Mouse (Mus musculus): ENCODE measurements at regions not wholly inside any gene's neighbourhood (a gene's known extent, or its start where the extent isn't known, plus 50 kb on each side); places are given as distances from the start of the nearest gene placed in this dataset.

- Histone ChIP-seq H3K4me3 (replicated peaks in 1 of 3; ENCODE audit: low read depth in 2 of 3, low read length in 2 of 3, poor library complexity in 1 of 3) (no peak overlapping the region), H3K27me3 (replicated peaks) (no peaks in the 10 kb centered on the region), H3K4me2 (ENCODE audit: insufficient read depth, low read depth, poor library complexity, severe bottlenecking) (no peak overlapping the region), H3K9me3 (replicated peaks; ENCODE audit: low read length) (no peaks in the 10 kb centered on the region), H3K79me2 (replicated peaks; ENCODE audit: control insufficient read depth, extremely low read depth, insufficient read depth, poor library complexity, severe bottlenecking) (no peaks in the 10 kb centered on the region), H3K27ac (ENCODE audit: insufficient read depth, low read depth) (no peak overlapping the region), H3K9ac (ENCODE audit: insufficient read depth, low read depth) (no peak overlapping the region), H3K36me3 (replicated peaks in 1 of 2; ENCODE audit: control insufficient read depth in 1 of 2, insufficient read depth in 1 of 2, low read length in 1 of 2) (no peaks in the 10 kb centered on the region), H3K4me1 (ENCODE audit: control insufficient read depth in 1 of 2, insufficient read depth in 2 of 2) (no peaks in the 10 kb centered on the region)
- TF ChIP-seq E2F4 (IDR thresholded peaks at IDR 0.05; ENCODE audit: insufficient replicate concordance, low read depth, low read length) = no peak
- peak; percentile 83 for TF ChIP-seq SMC3 (IDR thresholded peaks at IDR 0.05; ENCODE audit: low read depth, low read length)
- peak; percentile 83 to 89 for TF ChIP-seq CTCF (conservative IDR thresholded peaks at IDR 0.05 in 1 of 2, IDR thresholded peaks at IDR 0.05 in 1 of 2; ENCODE audit: low read depth in 2 of 2, low read length in 2 of 2)
- TF ChIP-seq RAD21 (IDR thresholded peaks at IDR 0.05; ENCODE audit: low read depth, low read length) = peak; percentile 83
- no peak for TF ChIP-seq MAX (IDR thresholded peaks at IDR 0.05; ENCODE audit: low read length)
- no peak for TF ChIP-seq MXI1 (IDR thresholded peaks at IDR 0.05; ENCODE audit: low read depth, low read length)
- peak; percentile 75 for DNase-seq (ENCODE audit: extremely low read depth)
- dilution Hi-C loops (cut with MboI; ENCODE audit: extremely low pct_ligation_motif_present, extremely low pct_unique_long_range_greater_than_20kb, low sequenced_read_pairs) (no loop called here), in situ Hi-C loops (cut with MboI; ENCODE audit: low pct_ligation_motif_present, low pct_unique_long_range_greater_than_20kb, low sequenced_read_pairs) (loop anchor here (25.0 kb wide), 3 partner anchors 274 to 1201 kb away; no protein-coding TSS in a partner anchor)
Measured at GRCm38 (mm10) chr15:56336449-56336848, 1141.0 kb downstream of the Slc22a22 start.

GRCm38 (mm10) chr15:56335011-56335410, 1142.4 kb downstream of the Slc22a22 start:
- H3K4me2 ChIP-seq (ENCODE audit: insufficient read depth, low read depth, poor library complexity, severe bottlenecking) = no peak overlapping the region
- no peaks in the 10 kb centered on the region for H3K4me1 ChIP-seq (ENCODE audit: control insufficient read depth in 1 of 2, insufficient read depth in 2 of 2)
- H3K27ac ChIP-seq (ENCODE audit: insufficient read depth, low read depth) = no peak overlapping the region
- H3K9ac ChIP-seq (ENCODE audit: insufficient read depth, low read depth) = no peak overlapping the region
- H3K4me3 ChIP-seq (replicated peaks in 1 of 3; ENCODE audit: low read depth in 2 of 3, low read length in 2 of 3, poor library complexity in 1 of 3) = no peak overlapping the region
- in situ Hi-C loops (cut with MboI; ENCODE audit: low pct_ligation_motif_present, low pct_unique_long_range_greater_than_20kb, low sequenced_read_pairs) = loop anchor here (25.0 kb wide), 3 partner anchors 273 to 1202 kb away; no protein-coding TSS in a partner anchor
- H3K36me3 ChIP-seq (replicated peaks in 1 of 2; ENCODE audit: control insufficient read depth in 1 of 2, insufficient read depth in 1 of 2, low read length in 1 of 2) = no peaks in the 10 kb centered on the region
- H3K9me3 ChIP-seq (replicated peaks; ENCODE audit: low read length) = no peaks in the 10 kb centered on the region
- DNase-seq (ENCODE audit: extremely low read depth) = no peak
- no peaks in the 10 kb centered on the region for H3K79me2 ChIP-seq (replicated peaks; ENCODE audit: control insufficient read depth, extremely low read depth, insufficient read depth, poor library complexity, severe bottlenecking)
- no peaks in the 10 kb centered on the region for H3K27me3 ChIP-seq (replicated peaks)
- TF ChIP-seq CTCF (conservative IDR thresholded peaks at IDR 0.05 in 1 of 2, IDR thresholded peaks at IDR 0.05 in 1 of 2; ENCODE audit: low read depth in 2 of 2, low read length in 2 of 2) (no peak), POLR2AphosphoS2 (IDR thresholded peaks at IDR 0.05; ENCODE audit: low read depth, low read length) (no peak), JUND (conservative IDR thresholded peaks at IDR 0.05; ENCODE audit: low read depth, low read length) (no peak), MAZ (IDR thresholded peaks at IDR 0.05; ENCODE audit: low read depth, low read length) (no peak), KAT2A (IDR thresholded peaks at IDR 0.05; ENCODE audit: insufficient replicate concordance, low read length) (no peak), MEF2A (IDR thresholded peaks at IDR 0.05; ENCODE audit: borderline replicate concordance, low read depth, low read length) (no peak), IRF4 (IDR thresholded peaks at IDR 0.05; ENCODE audit: low read depth, low read length) (no peak), ZMIZ1 (IDR thresholded peaks at IDR 0.05; ENCODE audit: low read depth, low read length) (no peak), ZNF384 (IDR thresholded peaks at IDR 0.05; ENCODE audit: low read depth, low read length) (no peak)
- dilution Hi-C loops (cut with MboI; ENCODE audit: extremely low pct_ligation_motif_present, extremely low pct_unique_long_range_greater_than_20kb, low sequenced_read_pairs) = no loop called here

GRCm38 (mm10) chr15:56320501-56320900, 1156.9 kb downstream of the Slc22a22 start:
- dilution Hi-C loops (cut with MboI; ENCODE audit: extremely low pct_ligation_motif_present, extremely low pct_unique_long_range_greater_than_20kb, low sequenced_read_pairs) (no loop called here), in situ Hi-C loops (cut with MboI; ENCODE audit: low pct_ligation_motif_present, low pct_unique_long_range_greater_than_20kb, low sequenced_read_pairs) (no loop called here)
- no peak overlapping the region for H3K4me3 ChIP-seq (replicated peaks in 1 of 3; ENCODE audit: low read depth in 2 of 3, low read length in 2 of 3, poor library complexity in 1 of 3)
- no peak overlapping the region for H3K9ac ChIP-seq (ENCODE audit: insufficient read depth, low read depth)
- H3K27ac ChIP-seq (ENCODE audit: insufficient read depth, low read depth) = no peak overlapping the region
- no peaks in the 10 kb centered on the region for H3K9me3 ChIP-seq (replicated peaks; ENCODE audit: low read length)
- TF ChIP-seq EP300 (IDR thresholded peaks at IDR 0.05; ENCODE audit: low read length) (no peak), ETS1 (conservative IDR thresholded peaks at IDR 0.05; ENCODE audit: low read depth, low read length) (no peak), NRF1 (IDR thresholded peaks at IDR 0.05; ENCODE audit: low read depth, low read length) (no peak), MAFK (IDR thresholded peaks at IDR 0.05; ENCODE audit: insufficient replicate concordance, low read length) (no peak), PAX5 (IDR thresholded peaks at IDR 0.05; ENCODE audit: low read length) (no peak), BHLHE40 (IDR thresholded peaks at IDR 0.05; ENCODE audit: low read depth, low read length) (no peak), JUN (IDR thresholded peaks at IDR 0.05; ENCODE audit: insufficient read depth, low read depth, low read length) (no peak), POLR2AphosphoS2 (IDR thresholded peaks at IDR 0.05; ENCODE audit: low read depth, low read length) (no peak), CHD1 (IDR thresholded peaks at IDR 0.05; ENCODE audit: low read depth, low read length) (no peak), E2F4 (IDR thresholded peaks at IDR 0.05; ENCODE audit: insufficient replicate concordance, low read depth, low read length) (no peak), MXI1 (IDR thresholded peaks at IDR 0.05; ENCODE audit: low read depth, low read length) (no peak), NELFE (IDR thresholded peaks at IDR 0.05; ENCODE audit: low read depth, low read length) (no peak), GABPA (IDR thresholded peaks at IDR 0.05; ENCODE audit: insufficient replicate concordance, low read depth, low read length) (no peak), ZMIZ1 (IDR thresholded peaks at IDR 0.05; ENCODE audit: low read depth, low read length) (no peak), HCFC1 (IDR thresholded peaks at IDR 0.05; ENCODE audit: low read depth, low read length) (no peak)
- no peaks in the 10 kb centered on the region for H3K27me3 ChIP-seq (replicated peaks)
- no peaks in the 10 kb centered on the region for H3K36me3 ChIP-seq (replicated peaks in 1 of 2; ENCODE audit: control insufficient read depth in 1 of 2, insufficient read depth in 1 of 2, low read length in 1 of 2)
- no peak for DNase-seq (ENCODE audit: extremely low read depth)
- H3K4me2 ChIP-seq (ENCODE audit: insufficient read depth, low read depth, poor library complexity, severe bottlenecking) = no peak overlapping the region
- H3K4me1 ChIP-seq (ENCODE audit: control insufficient read depth in 1 of 2, insufficient read depth in 2 of 2) = no peaks in the 10 kb centered on the region
- no peaks in the 10 kb centered on the region for H3K79me2 ChIP-seq (replicated peaks; ENCODE audit: control insufficient read depth, extremely low read depth, insufficient read depth, poor library complexity, severe bottlenecking)

Data from CH12.LX (cell line).